Mouse (Mus musculus): ENCODE measurements around the gene Cypt4. TPM values are rescaled to one million over a fixed set of nuclear protein-coding genes. Genes with fewer than 3 reads are reported as not detected.
"Not testable (repeated sequence)": the region's sequence is repeated elsewhere in the genome, so short reads cannot be mapped to it uniquely, and the experiment has no call there.

Cypt4 gene
- not detected in 2 replicates for polyA plus RNA-seq (2015; fragmentation: Nextera tagmentation; extraction: Ambion mirVana)

DNA sequence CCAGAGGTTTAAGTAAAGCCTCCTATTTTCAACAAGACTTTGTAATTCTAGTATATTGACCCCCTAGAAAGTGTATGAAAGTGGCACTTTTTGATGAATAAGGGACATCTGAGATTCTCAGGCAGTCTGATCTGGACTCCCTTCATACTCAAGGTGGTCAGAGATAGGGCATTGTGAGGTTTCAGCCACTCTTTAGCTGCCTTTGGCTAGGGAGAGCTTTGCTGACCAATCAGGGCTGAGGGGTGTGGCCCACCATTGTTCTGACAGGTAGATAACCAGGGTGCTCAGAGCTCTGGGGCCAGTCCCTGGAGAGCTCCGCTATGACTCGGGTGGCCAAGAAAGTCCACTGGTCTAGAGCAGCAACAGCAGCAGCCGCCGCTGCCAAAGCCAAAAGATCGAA lies at the start of gene Cypt4:
TSS of gene Cypt4 (plus strand) at position 301 of the 400 bp plus-strand sequence.
- H3K9me3 ChIP-seq (ENCODE audit: control insufficient read depth, low read length), result no peaks in the 10 kb centered on the region
- H3K9ac ChIP-seq (ENCODE audit: low read length), result no peak within 1 kb of the TSS
- H3K36me3 ChIP-seq (ENCODE audit: control insufficient read depth, insufficient read depth, low read length), result no peaks in the 10 kb centered on the region
- 84% methylated on average over 5 of the region's 5 CpGs for WGBS
- H3K4me3 ChIP-seq (ENCODE audit: low read length), result no peak within 1 kb of the TSS
- H3K4me2 ChIP-seq (ENCODE audit: low read depth, low read length), result no peak within 1 kb of the TSS
- no peaks in the 10 kb centered on the region for H3K27me3 ChIP-seq (ENCODE audit: control insufficient read depth, insufficient read depth, low read depth, low read length)
- H3K27ac ChIP-seq (ENCODE audit: low read length), result no peak within 1 kb of the TSS
- ATAC-seq (ENCODE audit: low read depth), result no peak
- no peaks in the 10 kb centered on the region for H3K4me1 ChIP-seq (replicated peaks; ENCODE audit: control insufficient read depth, insufficient read depth, low read length)

DNA sequence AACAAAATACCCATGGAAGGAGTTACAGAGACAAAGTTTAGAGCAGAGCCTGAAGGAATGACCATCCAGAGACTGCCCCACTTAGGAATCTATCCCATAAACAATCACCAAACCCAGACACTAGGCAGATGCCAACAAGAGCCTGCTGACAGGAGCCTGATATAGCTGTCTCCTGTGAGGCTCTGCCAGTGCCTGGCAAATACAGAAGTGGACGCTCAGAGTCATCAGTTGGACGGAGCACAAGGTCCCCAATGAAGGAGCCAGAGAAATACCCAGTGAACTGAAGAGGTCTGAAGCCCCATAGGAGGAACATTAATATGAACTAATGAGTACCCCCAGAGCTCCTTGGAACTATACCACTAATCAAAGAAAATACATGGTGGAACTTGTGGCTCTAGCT lies 12.3 kb downstream of the Cypt4 start:
- not testable (repeated sequence) for ATAC-seq (ENCODE audit: low read depth); H3K27me3 ChIP-seq (ENCODE audit: control insufficient read depth, insufficient read depth, low read depth, low read length); H3K4me1 ChIP-seq (replicated peaks; ENCODE audit: control insufficient read depth, insufficient read depth, low read length); H3K4me3 ChIP-seq (ENCODE audit: low read length); H3K36me3 ChIP-seq (ENCODE audit: control insufficient read depth, insufficient read depth, low read length); H3K27ac ChIP-seq (ENCODE audit: low read length); H3K4me2 ChIP-seq (ENCODE audit: low read depth, low read length); H3K9me3 ChIP-seq (ENCODE audit: control insufficient read depth, low read length); H3K9ac ChIP-seq (ENCODE audit: low read length)
- WGBS, result 79% methylated on average over 2 of the region's 2 CpGs

Other genes starting within 250 kb of the Cypt4 start
- 8.7 and 9.0 TPM in 2 replicates for gene Dpy19l1, start 122.1 kb upstream of the Cypt4 start, polyA plus RNA-seq (2015; fragmentation: Nextera tagmentation; extraction: Ambion mirVana)
- gene Dpy19l2, start 71.1 kb downstream of the Cypt4 start, polyA plus RNA-seq (2015; fragmentation: Nextera tagmentation; extraction: Ambion mirVana), result 0.50 and 0.75 TPM in 2 replicates
- 2.3 and 4.5 TPM in 2 replicates for gene Tbx20, start 149.1 kb downstream of the Cypt4 start, polyA plus RNA-seq (2015; fragmentation: Nextera tagmentation; extraction: Ambion mirVana)

All from lung, embryonic 16.5 days (tissue).